Mouse (Mus musculus) hindbrain, postnatal 0 days (tissue): ENCODE measurements around the gene Add2. TPM values are rescaled to one million over a fixed set of nuclear protein-coding genes. Genes with fewer than 3 reads are reported as not detected.

Experiments
- ATAC-seq: fragments of 200-750 bp; cut with Nextera tagmentation; 2 replicates; pipeline ENCODE4 v1.8.0; 2017; ENCODE audit warnings: mild to moderate bottlenecking, moderate TSS enrichment, moderate library complexity
- DNase-seq: peaks from one replicate; pipeline ENCODE4 v3.0.0-alpha.2; 2015; ENCODE audit warnings: low spot score
- H3K27ac ChIP-seq: fragments of 300-500 bp; sonication (generic); 2 replicates; pipeline ENCODE4 v1.5.1; 2014; ENCODE audit warnings: mild to moderate bottlenecking
- H3K27me3 ChIP-seq: fragments of 300-500 bp; sonication (generic); 2 replicates; pipeline ENCODE4 v1.6.1; 2014; ENCODE audit warnings: low read length, mixed read lengths; ENCODE audit not compliant: insufficient read depth
- H3K36me3 ChIP-seq: fragments of 300-500 bp; sonication (generic); 2 replicates; pipeline ENCODE4 v1.6.1; 2014; ENCODE audit warnings: low read length, mixed read lengths; ENCODE audit not compliant: insufficient read depth
- H3K4me1 ChIP-seq: fragments of 300-500 bp; sonication (generic); 2 replicates; pipeline ENCODE4 v1.6.1; 2014; ENCODE audit warnings: antibody characterized with exemption, low read length, mixed read lengths; ENCODE audit not compliant: insufficient read depth
- H3K4me2 ChIP-seq: fragments of 300-500 bp; sonication (generic); 2 replicates; pipeline ENCODE4 v1.6.1; 2014; ENCODE audit warnings: low read depth, mild to moderate bottlenecking, low read length, moderate library complexity, mixed read lengths
- H3K4me3 ChIP-seq: fragments of 300-500 bp; sonication (generic); 2 replicates; pipeline ENCODE4 v1.5.1; 2014; ENCODE audit warnings: low read length
- H3K9ac ChIP-seq: fragments of 300-500 bp; sonication (generic); replicated peaks from 2 replicates; pipeline ENCODE4 v1.6.1; 2014; ENCODE audit warnings: mild to moderate bottlenecking, low read length, moderate library complexity, mixed read lengths
- H3K9me3 ChIP-seq: fragments of 300-500 bp; sonication (generic); 2 replicates; pipeline ENCODE4 v1.6.1; 2016; ENCODE audit warnings: low read length, mixed read lengths
- CTCF ChIP-seq: IDR thresholded peaks from 2 replicates; pipeline ENCODE4 v1.5.1; 2016; ENCODE audit warnings: antibody characterized with exemption, control low read depth, low read depth
- WGBS: fragments of 180-500 bp; shearing (Covaris S2); extraction: QIAGEN DNeasy Blood & Tissue Kit; methylation state at CpG from one replicate; pipeline ENCODE4 v1.1.7; 2014; 5-methylcytosine and 5-hydroxymethylcytosine counted together
- polyA plus RNA-seq: library from polyadenylated mRNA; unstranded; fragments of >200 nt; fragmentation: Nextera tagmentation; extraction: Ambion mirVana; gene quantifications from 2 replicates; pipeline ENCODE4 v1.2.1, GENCODE M21; 2015
- total RNA-seq: library from RNA; depleted of rRNA; stranded (reverse); fragments of >200 nt; gene quantifications from 2 replicates; pipeline ENCODE4 v1.2.3, GENCODE M21; 2014

The Add2 gene
- total and polyA plus RNA-seq, 2 experiments from 2014 or later, result 90.0 to 132 TPM

DNA sequence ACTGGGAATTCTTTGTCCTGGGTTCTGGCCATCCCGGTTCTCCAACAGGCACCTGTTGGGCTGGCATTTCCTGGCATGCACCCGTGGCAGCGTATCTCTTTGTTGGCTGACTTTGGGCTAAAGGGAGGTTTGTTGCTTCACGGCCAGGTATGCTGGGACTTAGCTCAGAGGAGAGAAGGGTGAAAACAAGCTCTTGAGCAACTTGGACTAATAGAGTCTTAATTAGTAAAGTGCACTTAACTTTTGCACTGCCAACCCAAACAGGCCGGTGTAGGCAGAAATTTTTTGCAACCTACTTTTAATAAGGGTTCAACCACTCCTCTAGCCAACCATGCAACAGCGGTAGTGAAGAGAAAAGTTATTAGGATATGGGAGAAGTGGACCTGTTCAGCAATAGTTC lies 116.5 kb downstream of the Add2 start:
- no peak for ATAC-seq
- no peak overlapping the region for H3K4me3 ChIP-seq
- H3K36me3 ChIP-seq, result no peaks in the 10 kb centered on the region
- 95% methylated on average over 6 of the region's 6 CpGs for WGBS
- TF ChIP-seq CTCF, result no peak
- DNase-seq, result no peak
- H3K27ac ChIP-seq, result no peak overlapping the region
- H3K27me3 ChIP-seq, result no peaks in the 10 kb centered on the region
- H3K9me3 ChIP-seq, result no peaks in the 10 kb centered on the region
- no peak overlapping the region for H3K9ac ChIP-seq
- no peak overlapping the region for H3K4me2 ChIP-seq
- no peaks in the 10 kb centered on the region for H3K4me1 ChIP-seq

DNA sequence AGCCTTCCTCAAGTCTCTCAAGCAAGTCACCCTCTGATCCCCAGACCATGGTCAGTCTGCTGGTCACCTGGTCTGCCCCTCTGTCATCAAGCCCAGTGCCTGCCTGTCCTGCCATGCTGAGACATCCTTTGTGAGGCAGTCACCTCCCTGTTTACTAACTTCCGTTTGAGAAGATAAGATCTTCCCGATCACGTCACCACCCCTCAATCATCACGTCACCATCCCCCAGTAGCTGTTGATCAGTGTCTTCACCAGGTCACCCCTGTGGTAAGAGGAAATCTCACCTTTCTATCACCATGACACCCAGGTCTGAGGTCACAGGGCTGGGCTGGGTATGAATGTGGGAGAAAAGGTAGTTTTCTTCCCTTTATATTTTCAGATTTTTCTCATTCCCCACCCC lies 120.0 kb downstream of the Add2 start:
- TF ChIP-seq CTCF, result no peak
- 64% methylated on average over 4 of the region's 4 CpGs for WGBS
- no peaks in the 10 kb centered on the region for H3K9me3 ChIP-seq
- DNase-seq, result no peak
- H3K27ac ChIP-seq, result no peak overlapping the region
- no peak overlapping the region for H3K4me2 ChIP-seq
- no peaks in the 10 kb centered on the region for H3K4me1 ChIP-seq
- no peak overlapping the region for H3K4me3 ChIP-seq
- no peak overlapping the region for H3K9ac ChIP-seq
- H3K36me3 ChIP-seq, result no peaks in the 10 kb centered on the region
- no peak for ATAC-seq
- no peaks in the 10 kb centered on the region for H3K27me3 ChIP-seq

DNA sequence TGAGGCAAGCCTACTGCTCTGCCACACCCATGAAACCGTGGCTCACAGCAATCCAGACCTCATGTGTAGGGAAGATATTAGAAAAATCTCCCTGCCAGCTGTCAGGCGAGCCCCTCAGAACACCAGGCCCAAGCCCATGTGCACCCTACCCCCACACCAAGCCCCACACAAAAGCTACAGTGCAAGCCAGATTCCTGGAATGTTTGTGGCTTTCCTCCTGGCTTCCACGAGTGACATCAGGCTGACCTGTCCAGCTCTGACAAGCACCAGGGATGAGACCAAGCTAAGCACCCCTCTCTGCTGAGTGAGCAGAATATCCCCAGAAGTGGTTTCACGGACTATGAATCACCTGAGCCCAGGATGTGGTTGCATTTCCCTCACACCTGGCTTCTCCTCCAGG lies 120.5 kb downstream of the Add2 start:
- no peaks in the 10 kb centered on the region for H3K36me3 ChIP-seq
- DNase-seq (no peak), ATAC-seq (no peak)
- no peaks in the 10 kb centered on the region for H3K27me3 ChIP-seq
- no peak overlapping the region for H3K4me2 ChIP-seq
- 64% methylated on average over 4 of the region's 4 CpGs for WGBS
- H3K4me3 ChIP-seq, result no peak overlapping the region
- H3K4me1 ChIP-seq, result no peaks in the 10 kb centered on the region
- no peak overlapping the region for H3K27ac ChIP-seq
- no peak overlapping the region for H3K9ac ChIP-seq
- TF ChIP-seq CTCF, result no peak
- no peaks in the 10 kb centered on the region for H3K9me3 ChIP-seq

GRCm38 (mm10) chr6:86152676-86153075 lies 124.2 kb downstream of the Add2 start:
- Histone ChIP-seq H3K27ac (no peak overlapping the region), H3K27me3 (no peaks in the 10 kb centered on the region), H3K4me3 (no peak overlapping the region), H3K9ac (no peak overlapping the region), H3K36me3 (no peaks in the 10 kb centered on the region), H3K4me1 (peaks cover 4% of the 10 kb centered on the region; the same call in 1 of the 2 replicates), H3K4me2 (no peak overlapping the region), H3K9me3 (no peaks in the 10 kb centered on the region)
- DNase-seq (no peak), ATAC-seq (no peak)
- no peak for TF ChIP-seq CTCF
- WGBS, result 90% methylated on average over 7 of the region's 7 CpGs

DNA sequence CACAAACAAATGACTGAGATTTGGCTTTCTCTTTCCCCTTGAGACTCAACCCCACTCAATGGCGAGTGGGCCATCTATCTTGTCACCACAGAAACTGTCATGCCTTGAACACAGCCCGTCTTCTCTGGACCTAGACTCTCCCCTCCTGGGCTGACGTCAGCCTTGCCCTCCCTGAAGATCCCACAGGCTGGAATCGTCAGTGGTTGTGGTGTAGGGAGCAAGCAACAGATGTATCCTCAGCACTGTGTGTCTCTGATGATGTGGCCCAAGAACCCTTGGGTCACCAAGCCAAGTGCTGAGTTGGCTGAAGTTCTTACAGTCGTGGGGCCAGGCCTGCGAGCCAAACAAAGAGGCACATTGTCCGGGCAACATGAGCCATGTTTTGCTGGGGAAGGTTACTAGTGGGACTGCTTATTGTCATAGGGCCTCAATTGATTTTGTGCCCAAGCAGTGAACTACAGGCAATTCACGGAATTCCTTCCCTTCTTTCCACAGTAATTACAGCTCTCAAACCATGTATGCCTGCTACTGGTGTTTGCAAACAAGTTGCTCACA lies 125.0 kb downstream of the Add2 start:
- no peak overlapping the region for H3K9ac ChIP-seq
- no peaks in the 10 kb centered on the region for H3K9me3 ChIP-seq
- no peak overlapping the region for H3K4me2 ChIP-seq
- no peaks in the 10 kb centered on the region for H3K36me3 ChIP-seq
- 60% methylated on average over 8 of the region's 8 CpGs for WGBS
- ATAC-seq (no peak), DNase-seq (peak; percentile 11)
- no peak overlapping the region for H3K4me3 ChIP-seq
- no peaks in the 10 kb centered on the region for H3K27me3 ChIP-seq
- no peak for TF ChIP-seq CTCF
- H3K4me1 ChIP-seq, result peaks cover 4% of the 10 kb centered on the region; the same call in 1 of the 2 replicates
- no peak overlapping the region for H3K27ac ChIP-seq

DNA sequence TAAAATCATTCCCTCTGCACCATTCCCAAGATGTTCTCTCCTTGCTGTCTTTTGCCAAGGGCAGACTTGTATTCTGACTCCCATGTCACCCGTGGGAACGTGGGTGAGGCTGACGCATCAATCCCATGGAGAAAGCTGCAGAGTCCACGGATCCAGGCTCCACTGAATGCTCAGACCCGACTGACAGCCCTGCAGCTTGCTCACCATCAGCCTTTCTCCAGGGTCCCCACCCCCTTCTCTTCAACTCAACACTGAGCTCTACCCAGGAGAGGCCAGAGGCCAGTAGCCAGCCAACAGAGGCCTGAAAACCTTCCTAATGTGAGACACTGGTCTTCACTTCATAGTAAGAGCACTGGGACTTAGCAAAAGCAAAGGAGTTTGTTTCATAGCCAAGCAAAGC lies 125.5 kb downstream of the Add2 start:
- Histone ChIP-seq H3K27ac (no peak overlapping the region), H3K9me3 (no peaks in the 10 kb centered on the region), H3K27me3 (no peaks in the 10 kb centered on the region), H3K4me1 (peaks cover 4% of the 10 kb centered on the region; the same call in 1 of the 2 replicates), H3K9ac (no peak overlapping the region), H3K4me3 (no peak overlapping the region), H3K4me2 (no peak overlapping the region), H3K36me3 (no peaks in the 10 kb centered on the region)
- ATAC-seq (no peak), DNase-seq (no peak)
- 82% methylated on average over 5 of the region's 5 CpGs for WGBS
- TF ChIP-seq CTCF, result no peak

DNA sequence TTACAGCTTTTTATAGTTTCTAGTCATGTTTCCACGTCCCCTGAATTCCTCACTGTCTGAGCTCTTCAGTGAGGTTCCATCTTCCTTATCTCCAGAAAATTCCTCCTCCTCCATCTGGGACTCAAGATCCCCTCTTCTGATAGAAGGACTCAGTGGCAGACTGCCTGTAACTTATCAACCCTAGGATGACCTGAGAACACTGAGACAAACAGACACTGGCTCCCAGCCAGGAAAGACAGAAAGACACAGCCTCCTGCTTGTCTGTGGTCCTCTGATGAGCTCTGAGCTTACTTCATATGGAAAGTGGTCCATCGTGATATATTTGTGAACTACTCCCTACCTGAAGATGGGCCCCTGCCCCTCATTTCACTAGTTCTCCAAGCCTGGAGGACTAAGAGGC lies 126.0 kb downstream of the Add2 start:
- no peak overlapping the region for H3K4me2 ChIP-seq
- peaks cover 4% of the 10 kb centered on the region; the same call in 1 of the 2 replicates for H3K4me1 ChIP-seq
- ATAC-seq (no peak), DNase-seq (no peak)
- no peaks in the 10 kb centered on the region for H3K36me3 ChIP-seq
- no peaks in the 10 kb centered on the region for H3K9me3 ChIP-seq
- H3K4me3 ChIP-seq, result no peak overlapping the region
- 78% methylated on average over 2 of the region's 2 CpGs for WGBS
- H3K27me3 ChIP-seq, result no peaks in the 10 kb centered on the region
- H3K27ac ChIP-seq, result no peak overlapping the region
- TF ChIP-seq CTCF, result no peak
- no peak overlapping the region for H3K9ac ChIP-seq
